Mouse (Mus musculus): ENCODE measurements around the gene 1810046K07Rik. TPM values are rescaled to one million over a fixed set of nuclear protein-coding genes. Genes with fewer than 3 reads are reported as not detected.

1810046K07Rik gene
- polyA plus RNA-seq, 1 experiment from 2014 or later, result not detected

DNA sequence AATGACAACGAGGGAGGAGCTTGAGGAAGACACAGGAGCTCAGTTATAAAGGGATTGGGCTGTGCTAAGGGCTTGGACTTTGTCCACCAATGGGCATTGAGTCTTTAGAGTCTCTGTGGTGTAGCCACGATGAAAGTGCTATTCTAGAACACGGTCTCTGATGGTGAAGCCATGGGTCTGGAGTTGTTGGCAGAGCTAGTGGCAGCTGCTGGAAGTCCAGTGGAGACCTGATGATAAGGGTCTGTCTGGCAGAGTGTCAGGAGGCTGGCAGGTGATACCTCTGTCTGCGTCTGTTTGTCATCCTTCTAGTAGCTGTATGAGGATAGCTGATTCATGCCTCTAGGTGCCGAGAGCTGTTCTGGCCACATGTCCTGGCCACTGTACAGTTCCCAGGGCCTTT, 24.7 kb downstream of the 1810046K07Rik start:
- WGBS, result 55% methylated on average over 5 of the region's 5 CpGs
- Histone ChIP-seq H3K4me2 (no peak overlapping the region), H3K9me3 (replicated peaks) (no peaks in the 10 kb centered on the region), H3K27me3 (replicated peaks) (no peaks in the 10 kb centered on the region), H3K36me3 (no peaks in the 10 kb centered on the region), H3K9ac (no peak overlapping the region), H3K27ac (ENCODE audit: poor library complexity, severe bottlenecking) (no peak overlapping the region), H3K4me1 (replicated peaks) (0 out of 2 replicates have a peak, but pooled peaks cover 3% of the 10 kb centered on the region), H3K4me3 (no peak overlapping the region)
- no peak for ATAC-seq (ENCODE audit: insufficient number of reproducible peaks, low FRiP score)

DNA sequence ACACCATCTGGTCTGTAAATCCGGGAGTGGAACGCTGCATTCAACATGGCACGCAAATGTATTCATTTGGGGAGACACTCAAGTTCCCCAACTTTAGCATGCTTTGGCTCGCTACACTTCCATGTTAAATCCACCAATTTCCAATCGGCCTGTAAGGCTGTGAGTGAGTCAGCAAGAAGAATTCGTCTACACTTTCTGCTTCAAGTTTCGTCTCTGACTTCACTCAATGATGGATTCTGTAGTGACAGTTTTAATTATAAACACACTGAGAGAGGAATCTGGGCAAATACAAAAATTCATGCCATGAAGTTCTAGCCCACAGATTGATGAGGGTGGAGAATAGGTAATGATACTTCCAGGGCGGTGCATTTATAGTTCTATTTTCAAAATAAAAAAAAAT, 35.2 kb downstream of the 1810046K07Rik start:
- H3K36me3 ChIP-seq, result no peaks in the 10 kb centered on the region
- no peaks in the 10 kb centered on the region for H3K9me3 ChIP-seq (replicated peaks)
- no peak overlapping the region for H3K4me2 ChIP-seq
- no peak overlapping the region for H3K4me3 ChIP-seq
- 63% methylated on average over 8 of the region's 8 CpGs for WGBS
- no peaks in the 10 kb centered on the region; the same call in 1 of the 2 replicates for H3K27me3 ChIP-seq (replicated peaks)
- no peak overlapping the region for H3K9ac ChIP-seq
- no peaks in the 10 kb centered on the region for H3K4me1 ChIP-seq (replicated peaks)
- no peak overlapping the region for H3K27ac ChIP-seq (ENCODE audit: poor library complexity, severe bottlenecking)
- ATAC-seq (ENCODE audit: insufficient number of reproducible peaks, low FRiP score), result no peak

DNA sequence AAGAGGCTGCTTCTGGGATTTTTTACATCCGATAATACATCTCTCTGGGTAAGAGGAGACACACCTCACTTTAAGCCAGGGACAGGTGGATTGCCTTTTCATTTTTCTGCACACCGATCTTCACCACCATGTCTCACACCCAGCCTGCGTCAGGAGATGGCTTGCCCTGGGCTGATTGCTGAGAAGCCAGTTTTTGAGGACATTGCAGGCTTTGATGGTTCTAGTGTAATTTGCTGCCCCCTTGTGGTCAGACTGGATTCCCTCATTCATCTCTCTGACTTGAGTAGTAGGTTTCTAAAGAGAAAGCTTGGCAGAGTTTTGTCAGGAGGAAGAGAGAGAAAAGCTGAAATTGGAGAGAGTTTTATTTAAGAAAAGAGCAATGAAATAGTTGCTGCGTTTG, 36.0 kb downstream of the 1810046K07Rik start:
- no peak overlapping the region for H3K9ac ChIP-seq
- no peak overlapping the region for H3K27ac ChIP-seq (ENCODE audit: poor library complexity, severe bottlenecking)
- H3K36me3 ChIP-seq, result no peaks in the 10 kb centered on the region
- H3K27me3 ChIP-seq (replicated peaks), result no peaks in the 10 kb centered on the region; the same call in 1 of the 2 replicates
- no peaks in the 10 kb centered on the region for H3K4me1 ChIP-seq (replicated peaks)
- no peak for ATAC-seq (ENCODE audit: insufficient number of reproducible peaks, low FRiP score)
- H3K4me3 ChIP-seq, result no peak overlapping the region
- 32% methylated on average over 4 of the region's 4 CpGs for WGBS
- no peaks in the 10 kb centered on the region for H3K9me3 ChIP-seq (replicated peaks)
- H3K4me2 ChIP-seq, result no peak overlapping the region

DNA sequence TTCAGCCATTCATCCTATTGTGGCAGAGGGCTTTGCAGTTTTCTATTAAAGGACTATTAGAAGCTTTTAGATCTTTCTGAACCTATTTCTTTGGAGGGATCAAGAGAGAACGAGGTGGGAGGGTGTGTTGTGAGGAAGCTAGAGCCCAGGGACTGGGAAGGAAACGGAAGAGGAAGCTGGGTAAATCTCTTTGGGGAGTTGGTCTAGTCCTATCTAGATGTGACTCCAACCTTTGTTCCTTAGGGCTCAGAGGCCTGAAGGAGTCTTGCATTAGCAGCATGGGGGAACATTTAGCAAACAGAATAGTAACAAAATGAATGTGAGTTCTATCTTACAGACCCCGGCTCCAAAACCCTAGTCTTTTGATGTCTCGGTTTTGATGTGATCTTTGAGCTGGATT, 37.7 kb downstream of the 1810046K07Rik start:
- Histone ChIP-seq H3K4me1 (replicated peaks) (no peaks in the 10 kb centered on the region), H3K27me3 (replicated peaks) (no peaks in the 10 kb centered on the region; the same call in 1 of the 2 replicates), H3K9ac (no peak overlapping the region), H3K4me3 (no peak overlapping the region), H3K9me3 (replicated peaks) (no peaks in the 10 kb centered on the region), H3K27ac (ENCODE audit: poor library complexity, severe bottlenecking) (no peak overlapping the region), H3K4me2 (no peak overlapping the region), H3K36me3 (no peaks in the 10 kb centered on the region)
- ATAC-seq (ENCODE audit: insufficient number of reproducible peaks, low FRiP score), result no peak
- 66% methylated on average over 4 of the region's 4 CpGs for WGBS

DNA sequence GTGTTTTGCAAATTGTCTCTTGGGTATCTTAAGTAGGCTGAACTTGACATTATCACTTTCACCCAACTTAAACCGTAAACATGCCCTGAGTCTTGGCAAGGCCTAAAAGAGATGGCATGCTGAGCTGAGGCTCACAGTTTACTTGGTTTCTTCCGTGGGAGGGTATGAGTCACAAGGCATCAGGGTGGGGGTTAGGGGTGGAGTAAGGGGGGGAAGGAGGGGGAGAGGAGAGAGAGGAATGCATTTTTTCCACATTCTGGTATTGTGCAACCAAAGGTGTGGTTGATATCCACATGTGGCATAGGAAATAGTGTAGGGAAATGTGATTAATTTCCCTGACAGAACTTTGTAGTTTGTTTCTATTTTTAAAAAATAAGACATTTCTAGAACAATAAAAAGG, 42.6 kb downstream of the 1810046K07Rik start:
- Histone ChIP-seq H3K9ac (no peak overlapping the region), H3K27me3 (replicated peaks) (peaks cover 5% of the 10 kb centered on the region; the same call in 1 of the 2 replicates), H3K4me2 (no peak overlapping the region), H3K9me3 (replicated peaks) (no peaks in the 10 kb centered on the region), H3K4me1 (replicated peaks) (no peaks in the 10 kb centered on the region), H3K36me3 (no peaks in the 10 kb centered on the region), H3K4me3 (no peak overlapping the region), H3K27ac (ENCODE audit: poor library complexity, severe bottlenecking) (no peak overlapping the region)
- no peak for ATAC-seq (ENCODE audit: insufficient number of reproducible peaks, low FRiP score)
- 41% methylated on average over 2 of the region's 2 CpGs for WGBS

DNA sequence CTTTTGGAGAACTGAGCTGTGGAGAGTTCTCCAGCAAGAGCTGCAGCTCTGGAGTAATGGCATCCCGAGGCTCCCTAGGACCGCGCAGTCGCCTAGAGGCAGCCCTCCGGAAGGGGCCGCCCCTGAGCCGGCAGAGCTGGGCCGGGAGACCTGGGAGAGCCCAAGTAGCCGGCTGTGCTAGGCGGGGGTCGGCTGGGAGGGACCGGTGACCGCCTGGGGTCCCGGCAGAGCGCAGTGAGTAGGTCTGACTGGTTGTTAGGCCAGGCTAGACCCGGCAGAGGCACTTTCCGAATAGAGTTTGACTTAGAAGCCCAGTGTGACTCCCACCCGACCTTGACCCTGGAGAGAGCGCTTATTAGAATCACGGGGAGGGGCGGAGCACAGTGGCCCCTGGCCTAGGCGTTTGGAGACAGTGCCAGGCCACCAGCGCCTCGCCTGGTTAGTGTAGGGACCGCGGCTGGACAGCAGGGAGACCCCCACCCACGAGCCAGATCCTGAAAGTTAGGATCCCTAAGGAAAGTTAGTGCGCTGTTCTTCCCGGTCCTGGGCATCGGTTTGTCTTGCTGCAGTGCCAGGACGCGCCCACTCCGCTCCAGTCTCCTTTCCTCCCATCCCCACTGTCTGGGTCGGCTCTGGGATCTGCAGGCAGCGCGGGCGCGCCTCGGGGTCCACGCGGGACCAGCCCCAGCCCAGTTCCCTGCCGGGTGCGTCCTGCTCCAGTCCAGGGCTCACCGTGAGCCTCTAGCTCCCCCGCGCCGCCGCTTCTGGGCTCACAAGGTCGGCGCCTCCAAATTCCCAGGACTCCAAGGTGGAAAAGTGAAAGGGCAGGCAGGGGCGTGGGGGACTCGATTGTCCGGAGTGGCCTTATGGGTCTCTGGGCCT, 50.0 kb downstream of the 1810046K07Rik start, which contains the start of gene Colca2:
Gene Colca2 (minus strand): TSS at position 70 of the 882 bp plus-strand sequence.
- H3K36me3 ChIP-seq, result no peaks in the 10 kb centered on the region
- peak within 1 kb of the TSS; percentile 78 for H3K4me2 ChIP-seq
- peak within 1 kb of the TSS; percentile 61 for H3K27ac ChIP-seq (ENCODE audit: poor library complexity, severe bottlenecking)
- H3K9ac ChIP-seq, result peak within 1 kb of the TSS; percentile 69
- peaks cover 12% of the 10 kb centered on the region for H3K4me1 ChIP-seq (replicated peaks)
- under 1% methylated on average over 53 of the region's 53 CpGs for WGBS
- peaks cover 20% of the 10 kb centered on the region for H3K27me3 ChIP-seq (replicated peaks)
- H3K9me3 ChIP-seq (replicated peaks), result no peaks in the 10 kb centered on the region
- peak within 1 kb of the TSS; percentile 55 for H3K4me3 ChIP-seq
- ATAC-seq (ENCODE audit: insufficient number of reproducible peaks, low FRiP score), result peak; percentile 94

DNA sequence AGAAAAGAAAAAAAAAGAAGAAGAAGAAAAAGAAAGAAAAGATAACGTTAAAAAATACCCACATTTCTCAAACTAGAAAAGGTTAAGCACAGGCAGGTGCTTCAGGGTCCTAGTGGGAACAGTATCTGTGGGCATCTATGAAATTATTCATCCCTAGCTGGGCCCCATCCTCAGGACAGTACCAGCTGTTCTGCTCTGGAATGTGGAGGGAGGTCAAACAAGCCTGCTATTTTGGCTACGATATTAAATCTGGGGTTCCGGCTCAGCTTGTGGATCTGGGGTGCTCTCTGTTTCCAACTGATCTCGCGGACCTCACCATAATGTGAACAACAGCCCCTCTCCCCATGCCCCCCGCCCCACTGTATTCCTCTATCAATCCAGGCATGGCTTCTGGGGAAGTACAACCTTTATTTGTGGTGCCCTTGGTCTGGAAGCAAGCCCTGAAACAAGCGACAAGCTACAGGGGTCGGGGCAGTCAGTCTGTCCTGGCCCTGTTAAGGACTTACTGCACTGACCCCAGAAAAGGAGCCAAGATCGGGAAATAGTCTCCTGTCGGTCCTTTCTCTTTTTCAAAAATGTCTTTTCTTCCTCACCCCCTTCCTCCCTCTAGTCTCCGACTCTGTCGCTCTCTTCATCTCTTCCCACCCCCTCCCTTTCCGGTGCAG, 50.8 kb downstream of the 1810046K07Rik start:
- ATAC-seq (ENCODE audit: insufficient number of reproducible peaks, low FRiP score), result peak; percentile 41
- H3K4me3 ChIP-seq, result peak overlapping the region; percentile 55

DNA sequence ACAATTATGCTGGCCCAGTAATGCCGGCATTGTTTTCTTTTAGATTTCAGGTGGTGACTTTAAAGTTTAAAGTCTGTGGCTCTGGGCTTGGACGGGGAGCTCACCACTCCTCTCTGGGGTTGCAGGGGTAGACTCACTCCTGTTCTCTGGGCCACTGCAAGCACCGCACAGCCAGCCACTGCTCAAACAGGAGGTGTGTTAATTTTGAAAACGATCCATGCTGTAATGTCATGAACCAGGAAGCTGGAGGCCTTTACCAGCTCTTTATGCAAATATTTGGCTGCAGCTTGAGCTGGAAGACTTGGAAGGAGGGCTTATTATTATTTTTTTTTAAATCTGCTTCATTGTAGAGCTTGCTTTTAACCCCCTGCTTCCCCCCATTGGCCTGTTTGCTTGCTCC, 54.0 kb downstream of the 1810046K07Rik start:
- 27% methylated on average over 4 of the region's 4 CpGs for WGBS
- no peak for ATAC-seq (ENCODE audit: insufficient number of reproducible peaks, low FRiP score)
- Histone ChIP-seq H3K9me3 (replicated peaks) (no peaks in the 10 kb centered on the region), H3K27me3 (replicated peaks) (peaks cover 5% of the 10 kb centered on the region; the same call in 1 of the 2 replicates), H3K27ac (ENCODE audit: poor library complexity, severe bottlenecking) (no peak overlapping the region), H3K4me1 (replicated peaks) (peaks cover 12% of the 10 kb centered on the region), H3K9ac (no peak overlapping the region), H3K4me2 (no peak overlapping the region), H3K4me3 (no peak overlapping the region), H3K36me3 (peaks cover 5% of the 10 kb centered on the region)

More for the DNA sequence above, 50.8 kb downstream of the 1810046K07Rik start:
- peaks cover 12% of the 10 kb centered on the region for H3K4me1 ChIP-seq (replicated peaks)
- peaks cover 20% of the 10 kb centered on the region for H3K27me3 ChIP-seq (replicated peaks)
- no peaks in the 10 kb centered on the region for H3K36me3 ChIP-seq
- no peaks in the 10 kb centered on the region for H3K9me3 ChIP-seq (replicated peaks)
- H3K9ac ChIP-seq, result peak overlapping the region; percentile 69
- H3K27ac ChIP-seq (ENCODE audit: poor library complexity, severe bottlenecking), result peak overlapping the region; percentile 61
- 21% methylated on average over 13 of the region's 13 CpGs for WGBS
- peak overlapping the region; percentile 78 for H3K4me2 ChIP-seq

DNA sequence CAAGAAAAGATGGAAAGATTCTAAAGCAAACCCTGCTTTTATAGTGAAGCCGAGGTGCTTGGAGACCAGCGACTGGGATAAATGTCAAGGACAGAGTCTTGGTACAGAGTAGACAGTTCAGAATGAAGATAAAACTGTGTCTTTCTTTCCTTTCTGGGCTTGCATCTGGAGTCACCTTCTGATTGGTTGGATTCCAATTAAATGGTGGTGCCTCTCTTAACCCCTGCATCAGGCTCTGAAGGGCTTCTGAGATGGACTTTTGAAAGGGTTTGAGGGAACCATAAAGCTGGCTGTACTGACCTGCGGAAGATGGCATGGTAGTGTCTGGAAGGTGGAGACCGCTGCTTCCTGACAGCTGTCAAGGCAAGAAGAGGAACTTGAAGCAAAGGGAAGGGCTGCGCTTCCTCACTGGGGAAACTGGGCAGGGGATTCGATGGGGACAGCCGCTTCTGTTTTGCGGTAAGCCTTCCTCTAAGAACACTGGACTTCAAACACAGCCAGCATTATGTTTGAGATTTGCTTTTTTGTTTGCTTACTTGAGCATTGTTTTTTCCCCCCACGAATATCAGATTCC, 55.0 kb downstream of the 1810046K07Rik start:
- no peak for ATAC-seq (ENCODE audit: insufficient number of reproducible peaks, low FRiP score)
- H3K4me2 ChIP-seq, result no peak overlapping the region
- no peak overlapping the region for H3K4me3 ChIP-seq
- peaks cover 5% of the 10 kb centered on the region for H3K36me3 ChIP-seq
- no peak overlapping the region for H3K27ac ChIP-seq (ENCODE audit: poor library complexity, severe bottlenecking)
- H3K9me3 ChIP-seq (replicated peaks), result no peaks in the 10 kb centered on the region
- no peaks in the 10 kb centered on the region for H3K27me3 ChIP-seq (replicated peaks)
- H3K9ac ChIP-seq, result no peak overlapping the region
- 58% methylated on average over 9 of the region's 9 CpGs for WGBS
- H3K4me1 ChIP-seq (replicated peaks), result peaks cover 12% of the 10 kb centered on the region

DNA sequence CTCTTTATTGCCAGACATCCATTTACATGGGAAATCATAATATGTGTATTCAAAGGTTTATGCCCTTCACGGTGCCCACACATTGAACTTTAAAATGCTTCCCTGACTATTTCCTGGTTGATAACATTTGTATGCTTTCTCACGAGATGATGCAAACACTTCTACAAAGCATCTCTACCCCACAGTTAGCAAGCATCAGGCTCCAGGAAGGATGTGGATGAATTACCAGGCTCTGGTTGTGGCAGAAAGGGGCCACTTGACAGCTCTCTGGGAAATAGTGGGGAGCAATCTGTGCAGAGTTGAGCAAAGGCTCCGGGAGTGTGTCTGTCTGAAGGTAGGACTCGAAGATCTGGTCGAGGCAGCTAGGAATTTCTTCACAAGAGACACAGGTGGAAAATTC, 56.6 kb downstream of the 1810046K07Rik start:
- no peaks in the 10 kb centered on the region for H3K27me3 ChIP-seq (replicated peaks)
- no peak for ATAC-seq (ENCODE audit: insufficient number of reproducible peaks, low FRiP score)
- peaks cover 5% of the 10 kb centered on the region for H3K36me3 ChIP-seq
- no peak overlapping the region for H3K4me3 ChIP-seq
- WGBS, result 53% methylated on average over 5 of the region's 5 CpGs
- H3K27ac ChIP-seq (ENCODE audit: poor library complexity, severe bottlenecking), result no peak overlapping the region
- no peak overlapping the region for H3K4me2 ChIP-seq
- no peak overlapping the region for H3K9ac ChIP-seq
- peaks cover 4% of the 10 kb centered on the region; the same call in 1 of the 2 replicates for H3K4me1 ChIP-seq (replicated peaks)
- H3K9me3 ChIP-seq (replicated peaks), result no peaks in the 10 kb centered on the region

DNA sequence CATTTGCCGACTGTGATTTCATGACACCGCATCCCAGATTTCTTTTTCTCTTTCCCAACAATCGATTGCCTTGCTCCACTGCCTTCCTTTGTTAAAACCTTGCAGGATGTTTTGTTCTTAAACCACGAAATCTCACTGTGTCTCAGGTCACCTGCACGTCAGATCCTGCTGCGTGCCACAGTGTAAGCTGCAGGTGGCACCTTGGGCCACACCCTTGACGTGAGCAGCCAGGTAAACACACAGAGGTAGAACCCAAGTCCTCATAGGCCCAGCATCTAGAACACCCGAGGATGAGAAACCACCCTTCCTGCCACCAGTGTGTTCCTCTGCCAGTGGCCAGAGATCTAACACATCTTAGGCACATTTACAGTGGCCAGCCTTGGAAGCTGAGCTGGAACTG, 57.6 kb downstream of the 1810046K07Rik start:
- ATAC-seq (ENCODE audit: insufficient number of reproducible peaks, low FRiP score), result no peak
- no peak overlapping the region for H3K27ac ChIP-seq (ENCODE audit: poor library complexity, severe bottlenecking)
- H3K36me3 ChIP-seq, result peaks cover 5% of the 10 kb centered on the region
- 78% methylated on average over 8 of the region's 8 CpGs for WGBS
- H3K4me1 ChIP-seq (replicated peaks), result peaks cover 4% of the 10 kb centered on the region; the same call in 1 of the 2 replicates
- H3K4me2 ChIP-seq, result no peak overlapping the region
- no peaks in the 10 kb centered on the region for H3K27me3 ChIP-seq (replicated peaks)
- no peaks in the 10 kb centered on the region for H3K9me3 ChIP-seq (replicated peaks)
- H3K4me3 ChIP-seq, result no peak overlapping the region
- H3K9ac ChIP-seq, result no peak overlapping the region

Measured in heart, embryonic 12.5 days (tissue).